Mouse (Mus musculus): ENCODE data around the gene Sec16b. TPM values are rescaled to one million over a fixed set of nuclear protein-coding genes. Genes with fewer than 3 reads are reported as not detected.

The Sec16b gene
- total RNA-seq, 2 experiments from 2014 or later, result 1.1 to 1.5 TPM

Other genes with a start within 250 kb of the Sec16b start
- 10 to 100 TPM; 33.0 to 36.5 TPM for gene Rasal2, start 94.1 kb upstream of the Sec16b start, total RNA-seq (2021)
- gene Cryzl2, start 48.2 kb upstream of the Sec16b start, total RNA-seq (2021), result 10 to 100 TPM; 11.8 to 14.3 TPM